Mouse (Mus musculus): ENCODE results near the gene Slc5a4b. TPM values are rescaled to one million over a fixed set of nuclear protein-coding genes. Genes with fewer than 3 reads are reported as not detected.

Gene Slc5a4b
- not detected in 2 replicates for polyA plus RNA-seq (2012; rRNA removed)

DNA sequence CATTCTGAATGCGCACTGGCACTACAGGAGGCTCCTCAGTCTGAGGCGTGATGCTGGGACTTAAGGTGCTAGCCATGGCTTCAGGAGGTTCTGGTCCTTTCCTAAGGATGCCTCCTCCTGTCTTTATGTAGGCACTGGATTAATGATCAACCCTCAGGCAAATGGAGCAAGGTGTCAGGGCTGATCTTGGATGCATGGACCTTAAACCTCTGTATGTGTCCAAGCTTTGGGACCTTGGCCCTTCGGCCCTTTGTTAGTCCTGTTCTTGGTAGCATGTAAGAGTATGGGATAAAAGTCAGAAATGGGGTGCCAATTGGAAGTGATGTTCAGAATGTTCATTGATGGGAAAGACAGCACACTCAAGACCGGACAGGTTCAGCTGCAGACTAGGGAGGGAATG, at the start of gene Slc5a4b:
Gene Slc5a4b, minus strand, starts transcription at position 101 of the 400 bp plus-strand sequence.

DNA sequence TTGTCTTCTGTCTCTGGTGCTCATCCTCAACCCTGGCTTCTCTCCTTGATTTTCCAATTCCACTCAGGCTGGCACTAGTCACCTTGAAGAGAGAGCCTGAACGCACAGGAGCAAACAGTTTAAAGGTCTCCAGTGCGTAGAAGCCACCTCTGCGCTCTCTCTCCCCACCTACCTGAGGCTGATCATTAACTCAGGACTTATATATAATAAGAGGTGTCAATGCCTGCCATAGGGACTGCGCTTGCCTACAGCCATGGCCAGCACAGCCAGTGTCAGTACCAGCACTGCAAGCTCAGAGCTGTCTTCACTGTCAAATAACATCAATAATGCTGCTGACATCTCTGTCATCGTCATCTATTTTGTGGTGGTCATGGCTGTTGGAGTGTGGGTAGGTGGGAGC, 36.5 kb upstream of the Slc5a4b start, which contains the start of gene Slc5a4a:
Gene Slc5a4a, plus strand, starts transcription at position 174 of the 400 bp plus-strand sequence.

DNA sequence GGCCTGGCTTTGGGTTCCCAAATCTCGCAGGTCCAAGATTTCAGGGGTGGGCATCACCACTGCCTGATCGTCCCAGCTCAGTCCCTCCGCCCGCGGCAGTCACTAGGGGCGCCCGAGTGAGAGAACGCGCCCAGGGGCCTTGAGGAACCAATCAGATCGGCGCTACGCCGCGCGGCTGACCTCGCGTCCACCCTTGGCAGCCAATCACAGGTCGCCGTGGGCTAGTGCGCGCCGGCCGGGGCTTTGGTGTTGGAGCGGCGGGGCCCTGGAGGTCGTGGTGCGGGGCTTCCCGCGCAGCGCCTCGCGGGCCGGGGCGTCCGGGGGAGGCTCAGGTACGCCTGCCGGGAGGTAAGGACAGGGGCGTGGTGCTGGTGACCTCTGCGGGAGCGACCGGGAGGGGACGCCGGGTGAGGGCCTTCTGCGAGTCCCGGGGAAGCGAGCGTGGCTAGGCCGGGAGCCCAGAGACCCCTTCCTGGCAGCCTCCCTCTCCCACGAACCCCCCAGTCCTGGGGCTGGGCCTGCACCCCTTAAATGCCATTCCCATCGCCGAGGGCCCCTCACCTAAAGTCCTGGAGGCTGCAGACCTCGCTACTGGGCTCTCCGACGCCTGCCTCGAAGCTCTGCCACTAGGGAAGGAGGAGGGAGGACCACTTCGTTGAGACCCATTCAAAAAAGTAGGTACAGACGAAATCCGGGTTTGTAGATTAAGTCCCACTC, 78.2 kb downstream of the Slc5a4b start, which contains the start of gene Zfp280b:
Gene Zfp280b, plus strand, starts transcription at position 249 of the 717 bp plus-strand sequence.

Other genes starting within 250 kb of the Slc5a4b start
- 42.2 and 68.7 TPM in 2 replicates for gene Derl3, start 217.5 kb downstream of the Slc5a4b start, polyA plus RNA-seq (2012; rRNA removed)
- gene Smarcb1, start 189.3 kb downstream of the Slc5a4b start, polyA plus RNA-seq (2012; rRNA removed), result 37.4 and 43.5 TPM in 2 replicates
- gene Chchd10, start 177.8 kb downstream of the Slc5a4b start, polyA plus RNA-seq (2012; rRNA removed), result 907 and 1,047 TPM in 2 replicates
- gene Mmp11, start 174.5 kb downstream of the Slc5a4b start, polyA plus RNA-seq (2012; rRNA removed), result 18.7 and 22.4 TPM in 2 replicates
- not detected in 2 replicates for gene Gm867, start 170.3 kb downstream of the Slc5a4b start, polyA plus RNA-seq (2012; rRNA removed)
- 8.1 and 9.0 TPM in 2 replicates for gene Vpreb3, start 167.9 kb downstream of the Slc5a4b start, polyA plus RNA-seq (2012; rRNA removed)
- gene Gm5134, start 156.4 kb downstream of the Slc5a4b start, polyA plus RNA-seq (2012; rRNA removed), result 0.12 and 0.13 TPM in 2 replicates
- 5.3 and 5.5 TPM in 2 replicates for gene Zfp280b, start 78.3 kb downstream of the Slc5a4b start, polyA plus RNA-seq (2012; rRNA removed)
- not detected in 2 replicates for gene Slc5a4a, start 36.5 kb upstream of the Slc5a4b start, polyA plus RNA-seq (2012; rRNA removed)
- gene Prmt2, start 126.9 kb upstream of the Slc5a4b start, polyA plus RNA-seq (2012; rRNA removed), result 32.5 and 40.7 TPM in 2 replicates
- gene S100b, start 142.9 kb upstream of the Slc5a4b start, polyA plus RNA-seq (2012; rRNA removed), result 1.6 and 1.7 TPM in 2 replicates
- 33.2 and 36.1 TPM in 2 replicates for gene Dip2a, start 234.3 kb upstream of the Slc5a4b start, polyA plus RNA-seq (2012; rRNA removed)